Mouse (Mus musculus) kidney, embryonic 15.5 days (tissue): ENCODE data around the gene Lcmt2. TPM values are rescaled to one million over a fixed set of nuclear protein-coding genes. Genes with fewer than 3 reads are reported as not detected.

Source experiments
- ATAC-seq: fragments of 200-750 bp; cut with Nextera tagmentation; replicated peaks from 2 replicates; pipeline ENCODE4 v1.8.0; 2017; ENCODE audit warnings: moderate TSS enrichment; ENCODE audit not compliant: low FRiP score
- H3K27ac ChIP-seq: fragments of 300-500 bp; sonication (generic); 2 replicates; pipeline ENCODE4 v1.5.1; 2015; ENCODE audit warnings: mild to moderate bottlenecking, inconsistent platforms
- H3K27me3 ChIP-seq: fragments of 300-500 bp; sonication (generic); 2 replicates; pipeline ENCODE4 v1.6.1; 2015; ENCODE audit warnings: inconsistent platforms
- H3K36me3 ChIP-seq: fragments of 300-500 bp; sonication (generic); 2 replicates; pipeline ENCODE4 v1.6.1; 2015; ENCODE audit warnings: inconsistent platforms
- H3K4me1 ChIP-seq: fragments of 300-500 bp; sonication (generic); 2 replicates; pipeline ENCODE4 v1.6.1; 2015; ENCODE audit warnings: inconsistent platforms
- H3K4me2 ChIP-seq: fragments of 300-500 bp; sonication (generic); 2 replicates; pipeline ENCODE4 v1.6.1; 2015; ENCODE audit warnings: moderate library complexity, mild to moderate bottlenecking, inconsistent platforms
- H3K4me3 ChIP-seq: fragments of 300-500 bp; sonication (generic); replicated peaks from 2 replicates; pipeline ENCODE4 v1.5.1; 2015; ENCODE audit warnings: mild to moderate bottlenecking, inconsistent platforms
- H3K9ac ChIP-seq: fragments of 300-500 bp; sonication (generic); 2 replicates; pipeline ENCODE4 v1.6.1; 2015; ENCODE audit warnings: mild to moderate bottlenecking, inconsistent platforms
- H3K9me3 ChIP-seq: fragments of 300-500 bp; sonication (generic); replicated peaks from 2 replicates; pipeline ENCODE4 v1.6.1; 2016; ENCODE audit warnings: inconsistent platforms
- WGBS: fragments of 180-500 bp; shearing (Covaris S2); methylation state at CpG from one replicate; pipeline ENCODE4 v1.1.7; 2015; ENCODE audit warnings: mixed read lengths; 5-methylcytosine and 5-hydroxymethylcytosine counted together
- polyA plus RNA-seq: library from polyadenylated mRNA; unstranded; fragments of >200 nt; fragmentation: Nextera tagmentation; extraction: Ambion mirVana; gene quantifications from 2 replicates; pipeline ENCODE4 v1.2.1, GENCODE M21; 2015

Gene Lcmt2
- polyA plus RNA-seq, 1 experiment from 2014 or later = 24.5 TPM

- Histone ChIP-seq H3K27ac (0 out of 2 replicates have a peak overlapping the region, but pooled peaks have one; percentile 41), H3K4me1 (peaks cover 10% of the 10 kb centered on the region), H3K9ac (no peak overlapping the region), H3K9me3 (no peaks in the 10 kb centered on the region), H3K27me3 (no peaks in the 10 kb centered on the region), H3K4me3 (no peak overlapping the region), H3K4me2 (peak overlapping the region; percentile 27; the same call in 1 of the 2 replicates), H3K36me3 (no peaks in the 10 kb centered on the region)
- ATAC-seq = 0 out of 2 replicates have a peak, but pooled peaks have one; percentile 46
- WGBS = 20% methylated on average over 9 of the region's 9 CpGs
These were observed 38.4 kb downstream of the Lcmt2 start for GRCm38 (mm10) chr2:121102051-121102450.

- no peak for ATAC-seq
- H3K36me3 ChIP-seq = no peaks in the 10 kb centered on the region
- peaks cover 11% of the 10 kb centered on the region for H3K4me1 ChIP-seq
- H3K9ac ChIP-seq = no peak overlapping the region
- WGBS = 67% methylated on average over 4 of the region's 4 CpGs
- H3K27ac ChIP-seq = no peak overlapping the region
- H3K4me3 ChIP-seq = no peak overlapping the region
- H3K27me3 ChIP-seq = no peaks in the 10 kb centered on the region
- no peaks in the 10 kb centered on the region for H3K9me3 ChIP-seq
- no peak overlapping the region for H3K4me2 ChIP-seq
These were observed 50.7 kb downstream of the Lcmt2 start for GRCm38 (mm10) chr2:121089751-121090150.

- H3K4me2 ChIP-seq = no peak overlapping the region
- no peak overlapping the region for H3K27ac ChIP-seq
- H3K36me3 ChIP-seq = no peaks in the 10 kb centered on the region
- no peaks in the 10 kb centered on the region for H3K27me3 ChIP-seq
- no peaks in the 10 kb centered on the region for H3K9me3 ChIP-seq
- no peak for ATAC-seq
- no peak overlapping the region for H3K9ac ChIP-seq
- H3K4me1 ChIP-seq = peaks cover 11% of the 10 kb centered on the region
- WGBS = 93% methylated on average over 3 of the region's 3 CpGs
- H3K4me3 ChIP-seq = no peak overlapping the region
These were observed 51.9 kb downstream of the Lcmt2 start for GRCm38 (mm10) chr2:121088507-121088906.

- H3K27me3 ChIP-seq = no peaks in the 10 kb centered on the region
- 26% methylated on average over 6 of the region's 6 CpGs for WGBS
- peak within 1 kb of the TSS; percentile 55 for H3K27ac ChIP-seq
- no peak within 1 kb of the TSS for H3K9ac ChIP-seq
- no peaks in the 10 kb centered on the region for H3K9me3 ChIP-seq
- peaks cover 11% of the 10 kb centered on the region for H3K4me1 ChIP-seq
- no peak within 1 kb of the TSS for H3K4me3 ChIP-seq
- H3K4me2 ChIP-seq = 0 out of 2 replicates have a peak within 1 kb of the TSS, but pooled peaks have one; percentile 17
- 0 out of 2 replicates have a peak, but pooled peaks have one; percentile 25 for ATAC-seq
- no peaks in the 10 kb centered on the region for H3K36me3 ChIP-seq
These were observed 54.8 kb downstream of the Lcmt2 start, which contains the start of gene Tgm5 for GRCm38 (mm10) chr2:121085480-121086185. TSS of gene Tgm5 (minus strand) at chr2:121085841.

- no peaks in the 10 kb centered on the region for H3K27me3 ChIP-seq
- no peaks in the 10 kb centered on the region for H3K36me3 ChIP-seq
- peaks cover 11% of the 10 kb centered on the region for H3K4me1 ChIP-seq
- no peaks in the 10 kb centered on the region for H3K9me3 ChIP-seq
- no peak overlapping the region for H3K27ac ChIP-seq
- 93% methylated on average over 1 of the region's 1 CpGs for WGBS
- H3K9ac ChIP-seq = no peak overlapping the region
- no peak overlapping the region for H3K4me3 ChIP-seq
- no peak for ATAC-seq
- no peak overlapping the region for H3K4me2 ChIP-seq
These were observed 57.8 kb downstream of the Lcmt2 start for GRCm38 (mm10) chr2:121082626-121083025.

Other genes starting within 250 kb of the Lcmt2 start
- gene Ubr1, start 169.9 kb downstream of the Lcmt2 start, polyA plus RNA-seq = 27.8 and 30.4 TPM in 2 replicates
- 4.8 and 5.7 TPM in 2 replicates for gene Tmem62, start 163.6 kb downstream of the Lcmt2 start, polyA plus RNA-seq
- 44.9 and 48.6 TPM in 2 replicates for gene Ccndbp1, start 132.2 kb downstream of the Lcmt2 start, polyA plus RNA-seq
- 2.2 and 4.1 TPM in 2 replicates for gene Epb42, start 103.6 kb downstream of the Lcmt2 start, polyA plus RNA-seq
- gene Tgm5, start 54.8 kb downstream of the Lcmt2 start, polyA plus RNA-seq = 6.8 and 7.8 TPM in 2 replicates
- 0.17 and 0.25 TPM in 2 replicates for gene Tgm7, start 30.9 kb downstream of the Lcmt2 start, polyA plus RNA-seq
- 21.3 and 21.9 TPM in 2 replicates for gene Adal, start 225 bp downstream of the Lcmt2 start, polyA plus RNA-seq
- 57.2 and 57.6 TPM in 2 replicates for gene Tubgcp4, start 30.0 kb upstream of the Lcmt2 start, polyA plus RNA-seq
- gene Zscan29, start 30.5 kb upstream of the Lcmt2 start, polyA plus RNA-seq = 12.6 and 13.8 TPM in 2 replicates
- 72.9 and 73.7 TPM in 2 replicates for gene Trp53bp1, start 130.8 kb upstream of the Lcmt2 start, polyA plus RNA-seq
- gene Map1a, start 148.9 kb upstream of the Lcmt2 start, polyA plus RNA-seq = 3.1 and 3.2 TPM in 2 replicates
- 12.6 and 14.5 TPM in 2 replicates for gene Ppip5k1, start 214.7 kb upstream of the Lcmt2 start, polyA plus RNA-seq
- gene Ckmt1, start 217.1 kb upstream of the Lcmt2 start, polyA plus RNA-seq = 16.9 and 22.4 TPM in 2 replicates
- gene Strc, start 246.5 kb upstream of the Lcmt2 start, polyA plus RNA-seq = not detected in 2 replicates